Mouse (Mus musculus) retina, embryonic 14.5 days (tissue): ENCODE measurements around the gene Tmc3.

ENCODE experiments used
- DNase-seq: peaks from one replicate; pipeline ENCODE4 v3.0.0-alpha.2; 2015; ENCODE audit warnings: low spot score

Tmc3 gene

GRCm38 (mm10) chr7:83637781-83638583 lies 53.3 kb downstream of the Tmc3 start:
- DNase-seq: no peak

DNA sequence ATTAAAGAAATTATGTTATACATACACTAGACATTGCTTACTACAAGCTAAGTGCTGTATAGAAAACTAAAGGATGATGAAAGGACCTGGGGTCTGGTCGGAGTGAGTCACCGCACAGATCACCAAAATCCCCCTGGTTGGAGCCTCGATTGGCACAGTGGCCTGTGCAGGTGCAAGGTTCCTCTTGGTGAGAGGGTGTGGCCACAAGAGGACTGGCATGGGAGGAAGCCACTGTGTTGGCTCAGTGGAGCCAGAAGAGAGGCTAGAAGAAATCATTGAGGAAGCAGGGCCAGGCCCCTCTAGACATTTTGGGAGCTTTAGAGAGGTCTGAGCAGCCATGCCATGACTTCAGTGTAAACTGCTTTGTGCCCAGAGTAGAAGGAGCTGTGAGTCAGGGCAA lies 54.4 kb downstream of the Tmc3 start:
- DNase-seq: no peak

- no peak for DNase-seq
These were observed 55.9 kb downstream of the Tmc3 start for GRCm38 (mm10) chr7:83640581-83640980.

GRCm38 (mm10) chr7:83641163-83641562 lies 56.4 kb downstream of the Tmc3 start:
- DNase-seq: no peak

GRCm38 (mm10) chr7:83643581-83643980 lies 58.9 kb downstream of the Tmc3 start:
- no peak for DNase-seq

- DNase-seq: no peak
These were observed 60.0 kb downstream of the Tmc3 start for GRCm38 (mm10) chr7:83644761-83645160.

GRCm38 (mm10) chr7:83645476-83645875 lies 60.7 kb downstream of the Tmc3 start:
- no peak for DNase-seq

GRCm38 (mm10) chr7:83648807-83649206 lies 64.1 kb downstream of the Tmc3 start:
- DNase-seq: no peak

DNA sequence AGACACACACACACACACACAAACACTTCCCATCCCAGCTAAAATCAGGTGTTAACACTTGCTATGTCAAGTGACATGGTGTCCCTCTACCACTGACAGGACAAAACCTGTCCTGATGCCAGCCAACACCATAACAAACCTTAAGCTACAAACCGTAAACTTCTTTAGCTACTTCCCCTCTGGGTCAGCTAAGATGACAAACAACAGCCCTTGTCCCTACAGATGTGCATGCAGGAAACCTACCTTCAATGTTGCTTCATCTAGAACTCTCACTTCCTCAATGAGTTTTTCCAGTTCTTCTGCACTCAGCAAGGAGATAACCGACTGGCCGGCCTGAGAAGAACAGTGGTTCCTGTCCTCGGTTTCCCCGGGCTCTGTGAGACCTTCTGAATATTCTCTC lies 65.9 kb downstream of the Tmc3 start:
- DNase-seq: no peak

GRCm38 (mm10) chr7:83652498-83652897 lies 67.8 kb downstream of the Tmc3 start:
- DNase-seq: no peak

- DNase-seq: no peak
These were observed 68.9 kb downstream of the Tmc3 start for GRCm38 (mm10) chr7:83653605-83654051.

GRCm38 (mm10) chr7:83654196-83654595 lies 69.5 kb downstream of the Tmc3 start:
- DNase-seq: no peak

DNA sequence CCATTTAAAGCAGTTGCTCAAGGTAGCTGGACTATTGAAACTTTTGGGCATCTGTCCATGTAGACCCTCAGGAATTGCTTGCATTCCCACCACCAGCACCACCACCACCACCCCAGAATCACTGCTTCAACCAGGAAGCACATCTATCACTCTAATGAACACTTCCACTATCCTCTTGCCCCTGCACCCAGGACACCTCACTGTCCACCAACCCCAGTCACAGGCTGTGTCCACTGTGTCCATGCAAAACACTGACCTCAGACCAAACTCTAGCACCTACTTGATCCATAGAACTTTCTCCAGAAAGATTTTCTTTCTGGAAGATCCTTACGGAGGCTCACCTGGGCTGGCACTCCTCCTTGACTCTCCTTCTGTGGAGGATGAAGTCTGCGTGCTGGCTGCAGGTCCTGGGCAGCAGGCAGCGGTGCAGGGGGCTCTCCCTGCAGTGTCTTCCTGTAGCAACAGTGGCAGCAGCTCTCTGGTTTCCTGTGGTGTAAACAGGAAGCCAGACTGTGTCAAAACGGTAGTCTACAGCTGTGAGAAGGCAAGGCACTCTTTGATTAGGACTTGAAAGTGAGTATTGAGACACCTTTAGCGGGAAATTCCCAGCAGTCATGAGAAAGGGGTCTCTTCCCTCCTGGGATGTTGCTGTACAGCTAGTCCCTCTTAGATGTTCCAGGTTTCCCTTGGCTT lies 70.4 kb downstream of the Tmc3 start:
- no peak for DNase-seq

- DNase-seq: no peak
These were observed 74.0 kb downstream of the Tmc3 start for GRCm38 (mm10) chr7:83658716-83659115.

- DNase-seq: no peak
These were observed 74.7 kb downstream of the Tmc3 start for GRCm38 (mm10) chr7:83659159-83660065.

DNA sequence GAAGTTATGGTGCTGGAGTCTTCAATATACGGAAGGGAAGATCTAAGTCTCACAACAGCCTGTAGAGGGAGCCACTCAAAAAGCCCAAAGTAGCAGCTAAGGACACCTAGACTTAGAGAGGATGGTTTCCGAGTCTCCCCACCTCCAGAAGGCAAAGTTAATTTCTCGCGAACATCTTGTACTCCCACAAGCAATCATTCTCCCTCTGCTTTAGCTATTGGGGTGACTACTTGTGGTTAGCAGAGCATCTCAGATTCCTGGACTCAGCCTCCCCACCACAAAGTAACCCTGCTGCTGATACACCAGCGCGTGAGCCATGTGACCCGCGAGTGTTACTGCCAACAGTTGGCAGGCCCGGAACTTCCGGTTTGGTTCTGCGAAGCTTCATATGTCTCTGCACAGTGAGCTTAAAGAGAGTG lies 75.6 kb downstream of the Tmc3 start:
- no peak for DNase-seq

- DNase-seq: no peak
These were observed 76.3 kb downstream of the Tmc3 start for GRCm38 (mm10) chr7:83661031-83661430.

- DNase-seq: no peak
These were observed 77.0 kb downstream of the Tmc3 start for GRCm38 (mm10) chr7:83661763-83662162.

DNA sequence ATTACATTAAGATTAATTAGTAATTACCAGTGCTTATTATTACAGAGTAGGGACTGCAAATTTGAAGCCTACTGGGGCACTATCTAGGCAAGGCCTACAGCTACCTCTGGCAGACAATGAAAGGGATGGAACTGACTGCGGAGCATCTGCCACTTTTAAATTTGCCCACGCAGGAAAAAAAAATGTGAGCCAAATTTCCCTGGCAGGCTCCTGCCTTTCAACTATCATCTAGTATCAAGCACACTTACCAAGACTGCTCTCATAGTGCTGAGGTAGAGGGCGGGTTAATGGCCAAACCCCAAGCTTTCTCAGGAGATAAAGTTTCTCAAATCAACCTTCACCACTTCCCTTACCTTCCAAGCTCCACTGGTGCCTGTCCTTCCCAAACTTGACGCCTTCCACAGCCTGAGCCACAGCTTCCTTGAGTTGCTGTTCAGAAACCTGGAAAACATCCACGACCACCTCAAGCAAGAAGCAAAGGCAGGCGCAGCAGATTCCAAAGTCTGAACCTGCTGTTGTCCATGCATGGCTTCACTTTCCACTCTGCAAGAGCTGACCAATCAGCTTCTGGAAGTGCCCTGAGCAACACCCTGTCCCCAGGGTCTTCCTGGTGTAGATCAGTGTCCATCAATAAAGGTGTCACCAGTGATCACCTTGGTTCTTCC lies 78.1 kb downstream of the Tmc3 start:
- DNase-seq: no peak

- no peak for DNase-seq
These were observed 81.4 kb downstream of the Tmc3 start for GRCm38 (mm10) chr7:83666087-83666595.

GRCm38 (mm10) chr7:83667936-83668645 lies 83.4 kb downstream of the Tmc3 start:
- DNase-seq: no peak
